Mouse (Mus musculus) G1E (cell line): ENCODE data around the gene Ret. TPM values are rescaled to one million over a fixed set of nuclear protein-coding genes. Genes with fewer than 3 reads are reported as not detected.

Experiments
- ATAC-seq: 2 replicates; pipeline ENCODE4 v1.8.0; 2016; ENCODE audit warnings: mild to moderate bottlenecking; ENCODE audit not compliant: insufficient number of reproducible peaks, poor library complexity, low FRiP score, severe bottlenecking; ENCODE audit errors: extremely low read depth
- DNase-seq: peaks from one replicate; pipeline ENCODE4 v3.0.0; 2012; ENCODE audit warnings: low spot score
- H3K27me3 ChIP-seq: 2 replicates; pipeline ENCODE4 v1.6.1; 2012; ENCODE audit warnings: mild to moderate bottlenecking, low read length, inconsistent platforms; ENCODE audit not compliant: insufficient read depth
- H3K36me3 ChIP-seq: replicated peaks from 2 replicates; pipeline ENCODE3; 2012; ENCODE audit warnings: mild to moderate bottlenecking, inconsistent platforms
- H3K4me1 ChIP-seq: 2 replicates; pipeline ENCODE4 v1.6.1; 2012; ENCODE audit warnings: low read depth, low read length, inconsistent platforms, mixed read lengths; ENCODE audit not compliant: insufficient read depth
- H3K4me3 ChIP-seq: 2 replicates; pipeline ENCODE4 v1.5.1; 2012; ENCODE audit warnings: low read depth, mild to moderate bottlenecking, inconsistent platforms, low read length, moderate library complexity, mixed read lengths
- H3K9me3 ChIP-seq: replicated peaks from 2 replicates; pipeline ENCODE4 v1.6.1; 2012; ENCODE audit warnings: inconsistent platforms
- GATA2 ChIP-seq: IDR thresholded peaks from 2 replicates; pipeline ENCODE4 v1.6.1; 2012; ENCODE audit warnings: low read depth, low read length, inconsistent platforms, borderline replicate concordance
- POLR2AphosphoS5 ChIP-seq: IDR thresholded peaks from 2 replicates; pipeline ENCODE4 v1.6.1; 2012; ENCODE audit warnings: low read depth, low read length, inconsistent platforms; ENCODE audit not compliant: insufficient replicate concordance
- polyA plus RNA-seq: library from polyadenylated mRNA; stranded (reverse); fragments of >175 nt; gene quantifications from 2 replicates; pipeline ENCODE4 v1.2.3, GENCODE M21; 2012
- total RNA-seq, 2 experiments: library from RNA; stranded (forward) in 1 of 2; stranded (reverse) in 1 of 2; fragments of 200-1000 nt in 1 of 2; fragments of >200 nt in 1 of 2; fragmentation: Nextera tagmentation in 1 of 2; gene quantifications; 2 replicates each; pipeline ENCODE4 v1.2.3; 2014 to 2017

Ret gene
- total and polyA plus RNA-seq, 3 experiments = 0.05 TPM; not detected in 2

- ATAC-seq = no peak
- peaks cover 70% of the 10 kb centered on the region for H3K36me3 ChIP-seq
Observed at GRCm38 (mm10) chr6:118111810-118112209, 85.7 kb downstream of the Ret start.

More at GRCm38 (mm10) chr6:118111810-118112209, 85.7 kb downstream of the Ret start:
- no peak overlapping the region for H3K4me3 ChIP-seq
- DNase-seq = no peak
- TF ChIP-seq POLR2AphosphoS5 (no peak), GATA2 (no peak)
- no peaks in the 10 kb centered on the region for H3K27me3 ChIP-seq
- no peaks in the 10 kb centered on the region for H3K4me1 ChIP-seq
- H3K9me3 ChIP-seq = no peaks in the 10 kb centered on the region

Other genes starting within 250 kb of the Ret start
- gene Rasgef1a, start 186.3 kb downstream of the Ret start, total RNA-seq (2014; fragmentation: Nextera tagmentation) = not detected in 2 replicates
- 0.05 TPM in 1 of 2 replicates, not detected in the other for gene Rasgef1a, start 186.3 kb downstream of the Ret start, total RNA-seq (2017)
- gene Rasgef1a, start 186.3 kb downstream of the Ret start, polyA plus RNA-seq = not detected in 2 replicates
- gene Csgalnact2, start 58.6 kb downstream of the Ret start, total RNA-seq (2014; fragmentation: Nextera tagmentation) = 35.4 and 37.6 TPM in 2 replicates
- gene Csgalnact2, start 58.6 kb downstream of the Ret start, total RNA-seq (2017) = 33.5 and 38.0 TPM in 2 replicates
- gene Csgalnact2, start 58.6 kb downstream of the Ret start, polyA plus RNA-seq = 4.5 and 5.2 TPM in 2 replicates
- 50.5 and 55.8 TPM in 2 replicates for gene Bms1, start 221.8 kb upstream of the Ret start, total RNA-seq (2014; fragmentation: Nextera tagmentation)
- 81.0 and 98.9 TPM in 2 replicates for gene Bms1, start 221.8 kb upstream of the Ret start, total RNA-seq (2017)
- gene Bms1, start 221.8 kb upstream of the Ret start, polyA plus RNA-seq = 149 and 198 TPM in 2 replicates